Mouse (Mus musculus) C2C12 (cell line): ENCODE data around the gene Ddo.

Source experiments
- CEBPB ChIP-seq: IDR thresholded peaks from one replicate; pipeline ENCODE4 v1.6.1; 2011; ENCODE audit warnings: low read depth, mild to moderate bottlenecking, control low read depth, moderate library complexity
- CTCF ChIP-seq: IDR thresholded peaks from one replicate; pipeline ENCODE4 v1.5.1; 2011; ENCODE audit not compliant: control insufficient read depth, insufficient read depth, insufficient read length
- FOSL1 ChIP-seq: IDR thresholded peaks from one replicate; pipeline ENCODE4 v1.8.0; 2011; ENCODE audit warnings: mild to moderate bottlenecking, low read length; ENCODE audit not compliant: poor library complexity, insufficient read depth, severe bottlenecking
- MAX ChIP-seq: IDR thresholded peaks from one replicate; pipeline ENCODE4 v1.6.1; 2011; ENCODE audit warnings: mild to moderate bottlenecking, control low read depth
- MYOD1 ChIP-seq: IDR thresholded peaks from one replicate; pipeline ENCODE4 v1.6.1; 2011; ENCODE audit warnings: low read depth; ENCODE audit not compliant: control insufficient read depth, insufficient read length
- MYOG ChIP-seq: IDR thresholded peaks from one replicate; pipeline ENCODE4 v1.6.1; 2011; ENCODE audit not compliant: control insufficient read depth, insufficient read length; ENCODE audit errors: extremely low read depth
- USF1 ChIP-seq: IDR thresholded peaks from one replicate; pipeline ENCODE4 v1.6.1; 2011; ENCODE audit warnings: low read depth, mild to moderate bottlenecking, control low read depth, moderate library complexity

DNA sequence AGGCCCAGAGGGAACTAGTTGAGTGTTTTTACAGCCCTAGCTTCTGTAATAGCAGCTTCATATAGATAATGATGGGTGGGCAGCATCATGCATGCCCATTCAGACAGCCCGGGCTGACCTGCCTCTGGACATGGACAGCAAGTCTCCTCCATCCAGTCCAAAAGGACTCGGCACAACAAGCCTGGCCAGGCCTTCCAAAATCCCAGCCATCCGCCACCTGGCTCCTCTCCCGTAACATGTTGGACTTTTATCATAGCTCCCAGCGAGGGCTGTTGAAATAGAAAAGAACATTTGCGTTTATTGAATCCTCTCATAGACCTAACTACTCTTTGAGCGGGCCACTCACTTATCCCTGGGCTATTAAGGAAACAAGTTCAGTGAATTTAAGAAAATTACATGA lies 12.1 kb downstream of the Ddo start:
- TF ChIP-seq CTCF (no peak), USF1 (no peak), MYOG (no peak), MAX (no peak), CEBPB (no peak), MYOD1 (no peak), FOSL1 (no peak)
